37 mouse cellular contexts compared by ENCODE assay signal in the genomic region with DNA sequence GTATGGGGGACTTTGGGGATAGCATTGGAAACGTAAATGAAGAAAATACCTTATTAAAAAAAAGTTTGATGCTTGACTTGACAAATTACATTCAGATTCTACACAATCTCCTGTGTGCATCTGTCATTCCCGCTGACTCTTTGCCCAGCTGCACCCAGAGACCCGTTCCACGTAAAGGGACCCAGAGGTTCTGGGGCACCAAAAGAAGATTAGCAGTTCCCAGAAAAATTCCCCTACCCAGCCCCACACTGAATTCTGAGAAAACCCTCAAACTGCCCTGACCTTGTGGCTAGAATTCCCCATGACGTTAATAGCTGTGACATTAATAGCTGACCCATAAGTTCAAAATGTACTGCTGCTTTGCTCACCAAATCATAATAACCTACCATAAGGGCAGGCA. TPM values are rescaled to one million over a fixed set of nuclear protein-coding genes. Genes with fewer than 3 reads are reported as not detected.
A peak's percentile ranks its signal among the peaks of the same experiment; 100 is the strongest.
DNase-seq lines count a peak whose midpoint lies in the region; ATAC-seq and TF ChIP-seq lines count a peak whose summit lies in the region.
"Had no signal": no experiment of that assay in that cellular context is flagged by ENCODE, and none has a peak within 500 bp of the region (broad histone marks: within the 10 kb centered on the region; RNA-seq: fewer than 3 reads in every experiment).

No protein-coding gene starts in this region.

- ATAC-seq in limb, embryonic 14.5 days (ENCODE audit: low FRiP score, low read depth) = no peak
- peak; percentile 76; the same call in 1 of the 2 replicates for ATAC-seq in liver, embryonic 13.5 days (ENCODE audit: low read depth)
- no peak for ATAC-seq in stomach, postnatal 0 days (ENCODE audit: low FRiP score, low TSS enrichment)
- no peak for ATAC-seq in forebrain, embryonic 11.5 days (replicated peaks; ENCODE audit: low FRiP score)
- ATAC-seq: forebrain, embryonic 13.5 days; forebrain, embryonic 16.5 days; hindbrain, embryonic 16.5 days had no signal

- DNase-seq in limb, embryonic 14.5 days (ENCODE audit: low spot score) = peak; percentile 1
- DNase-seq in limb, embryonic 10.5 days (ENCODE audit: low spot score) = no peak
- DNase-seq in liver = peak; percentile 33
- DNase-seq in liver, embryonic 13.5 days = peak; percentile 16
- peak; percentile 7 for DNase-seq in stomach, postnatal 0 days (ENCODE audit: low spot score)
- no peak for DNase-seq in adrenal gland, adult 8-10 months
- DNase-seq in forebrain, embryonic 11.5 days (ENCODE audit: low spot score) = no peak
- DNase-seq in lung, postnatal 14 days = no peak
- DNase-seq: adrenal gland, adult 2 months; adrenal gland, postnatal 25 days; B cell, adult 2 months; cerebellum, adult 11 months; cerebellum, adult 2 months; cerebellum, adult 9-11 months; cerebellum, postnatal 36 days; embryo, embryonic 11 days; gastrocnemius, postnatal 10 days; gastrocnemius, postnatal 36 days had no signal

- no peak overlapping the region for H3K9ac ChIP-seq in limb, embryonic 14.5 days (ENCODE audit: low read depth, low read length, severe bottlenecking)
- no peak overlapping the region for H3K9ac ChIP-seq in liver, embryonic 13.5 days
- no peak overlapping the region for H3K9ac ChIP-seq in stomach, postnatal 0 days (ENCODE audit: low read length)
- H3K9ac ChIP-seq in forebrain, embryonic 11.5 days (ENCODE audit: low read length) = no peak overlapping the region
- H3K9ac ChIP-seq: embryonic facial prominence, embryonic 13.5 days; forebrain, embryonic 13.5 days; hindbrain, embryonic 13.5 days had no signal

- H3K27ac ChIP-seq in limb, embryonic 14.5 days (replicated peaks; ENCODE audit: low read depth, low read length) = no peak overlapping the region
- no peak overlapping the region for H3K27ac ChIP-seq in limb, embryonic 10.5 days
- no peak overlapping the region for H3K27ac ChIP-seq in liver, embryonic 13.5 days
- no peak overlapping the region for H3K27ac ChIP-seq in stomach, postnatal 0 days (replicated peaks)
- no peak overlapping the region for H3K27ac ChIP-seq in forebrain, embryonic 11.5 days (ENCODE audit: low read depth, low read length)
- H3K27ac ChIP-seq: embryonic facial prominence, embryonic 10.5 days; embryonic facial prominence, embryonic 13.5 days; forebrain, embryonic 13.5 days; hindbrain, embryonic 10.5 days; hindbrain, embryonic 13.5 days had no signal

- no peak overlapping the region for H3K4me2 ChIP-seq in limb, embryonic 14.5 days (replicated peaks; ENCODE audit: low read depth, low read length, severe bottlenecking)
- H3K4me2 ChIP-seq in liver, embryonic 13.5 days = no peak overlapping the region
- no peak overlapping the region for H3K4me2 ChIP-seq in stomach, postnatal 0 days (replicated peaks; ENCODE audit: low read depth)
- H3K4me2 ChIP-seq in forebrain, embryonic 11.5 days (ENCODE audit: low read depth, low read length, severe bottlenecking) = no peak overlapping the region
- H3K4me2 ChIP-seq: embryonic facial prominence, embryonic 13.5 days; forebrain, embryonic 13.5 days; heart, embryonic 11.5 days; hindbrain, embryonic 13.5 days had no signal

- H3K9me3 ChIP-seq in limb, embryonic 14.5 days (ENCODE audit: control insufficient read depth, low read length) = no peaks in the 10 kb centered on the region
- no peaks in the 10 kb centered on the region for H3K9me3 ChIP-seq in limb, embryonic 10.5 days (replicated peaks)
- H3K9me3 ChIP-seq in liver, embryonic 13.5 days (replicated peaks) = no peaks in the 10 kb centered on the region
- no peaks in the 10 kb centered on the region for H3K9me3 ChIP-seq in stomach, postnatal 0 days (ENCODE audit: control insufficient read depth, low read length)
- H3K9me3 ChIP-seq in forebrain, embryonic 11.5 days (ENCODE audit: control insufficient read depth, low read length) = no peaks in the 10 kb centered on the region
- H3K9me3 ChIP-seq: embryonic facial prominence, embryonic 10.5 days; embryonic facial prominence, embryonic 13.5 days; forebrain, embryonic 13.5 days; hindbrain, embryonic 10.5 days; hindbrain, embryonic 13.5 days had no signal

- H3K4me1 ChIP-seq in limb, embryonic 14.5 days (ENCODE audit: control insufficient read depth, insufficient read depth, low read length) = no peaks in the 10 kb centered on the region
- H3K4me1 ChIP-seq in limb, embryonic 10.5 days = no peaks in the 10 kb centered on the region
- H3K4me1 ChIP-seq in liver, embryonic 13.5 days (replicated peaks) = peaks cover 18% of the 10 kb centered on the region
- no peaks in the 10 kb centered on the region for H3K4me1 ChIP-seq in stomach, postnatal 0 days (replicated peaks; ENCODE audit: control insufficient read depth, insufficient read depth)
- no peaks in the 10 kb centered on the region for H3K4me1 ChIP-seq in forebrain, embryonic 11.5 days (replicated peaks; ENCODE audit: control insufficient read depth, insufficient read depth, low read length)
- H3K4me1 ChIP-seq: embryonic facial prominence, embryonic 10.5 days; embryonic facial prominence, embryonic 13.5 days; forebrain, embryonic 13.5 days; hindbrain, embryonic 10.5 days; hindbrain, embryonic 13.5 days had no signal

- H3K4me3 ChIP-seq in limb, embryonic 14.5 days (replicated peaks; ENCODE audit: low read length) = no peak overlapping the region
- H3K4me3 ChIP-seq in limb, embryonic 10.5 days = no peak overlapping the region
- H3K4me3 ChIP-seq in liver, embryonic 13.5 days (replicated peaks) = no peak overlapping the region
- H3K4me3 ChIP-seq in stomach, postnatal 0 days (ENCODE audit: low read depth, low read length) = no peak overlapping the region
- no peak overlapping the region for H3K4me3 ChIP-seq in forebrain, embryonic 11.5 days (ENCODE audit: low read depth, low read length)
- H3K4me3 ChIP-seq: embryonic facial prominence, embryonic 10.5 days; embryonic facial prominence, embryonic 13.5 days; erythroblast, embryonic 14.5 days; forebrain, embryonic 13.5 days; hindbrain, embryonic 10.5 days; hindbrain, embryonic 13.5 days had no signal

- TF ChIP-seq CTCF in stomach, postnatal 0 days (IDR thresholded peaks at IDR 0.05; ENCODE audit: low read depth) = no peak

- TF ChIP-seq POLR2A in limb, embryonic 14.5 days (IDR thresholded peaks at IDR 0.05; ENCODE audit: borderline replicate concordance, extremely low read depth, insufficient read depth, insufficient read length) = no peak

- no peaks in the 10 kb centered on the region for H3K27me3 ChIP-seq in limb, embryonic 14.5 days (ENCODE audit: control insufficient read depth, insufficient read depth, low read length)
- no peaks in the 10 kb centered on the region for H3K27me3 ChIP-seq in limb, embryonic 10.5 days (ENCODE audit: low read depth, poor library complexity, severe bottlenecking)
- H3K27me3 ChIP-seq in liver, embryonic 13.5 days = no peaks in the 10 kb centered on the region
- no peaks in the 10 kb centered on the region for H3K27me3 ChIP-seq in stomach, postnatal 0 days (ENCODE audit: control insufficient read depth, insufficient read depth, low read length)
- H3K27me3 ChIP-seq in forebrain, embryonic 11.5 days (ENCODE audit: control insufficient read depth, insufficient read depth, low read length) = no peaks in the 10 kb centered on the region
- H3K27me3 ChIP-seq: CH12.LX; embryonic facial prominence, embryonic 13.5 days; forebrain, embryonic 13.5 days; hindbrain, embryonic 13.5 days had no signal

- H3K36me3 ChIP-seq in limb, embryonic 14.5 days (ENCODE audit: control insufficient read depth, insufficient read depth, low read length) = peaks cover 19% of the 10 kb centered on the region
- peaks cover 37% of the 10 kb centered on the region for H3K36me3 ChIP-seq in limb, embryonic 10.5 days
- H3K36me3 ChIP-seq in liver, embryonic 13.5 days = peaks cover 19% of the 10 kb centered on the region
- no peaks in the 10 kb centered on the region for H3K36me3 ChIP-seq in stomach, postnatal 0 days (ENCODE audit: control insufficient read depth, insufficient read depth, low read length)
- no peaks in the 10 kb centered on the region; the same call in 1 of the 2 replicates for H3K36me3 ChIP-seq in forebrain, embryonic 11.5 days (ENCODE audit: control insufficient read depth, insufficient read depth, low read length)

- TF ChIP-seq EP300 in stomach, postnatal 0 days (optimal IDR thresholded peaks at IDR 0.05) = no peak

- 90% methylated on average over 5 of the region's 5 CpGs for WGBS in limb, embryonic 14.5 days
- 94% methylated on average over 5 of the region's 5 CpGs for WGBS in limb, embryonic 10.5 days
- WGBS in liver, embryonic 13.5 days (ENCODE audit: insufficient replicate concordance) = 30% methylated on average over 5 of the region's 5 CpGs
- WGBS in stomach, postnatal 0 days = 88% methylated on average over 5 of the region's 5 CpGs
- WGBS in forebrain, embryonic 11.5 days = 93% methylated on average over 5 of the region's 5 CpGs

RNA-seq across cellular contexts. Expression of gene Idi2, which starts 12.6 kb away (rescaled TPM):
- 0.04 TPM in 1 of 2 replicates, not detected in the other for polyA plus RNA-seq in limb, embryonic 14.5 days (2012; rRNA removed)
- not detected in 2 replicates for polyA plus RNA-seq in limb, embryonic 14.5 days (2014; fragmentation: Nextera tagmentation; extraction: Ambion mirVana)
- polyA plus RNA-seq in limb, embryonic 10.5 days (2016; fragmentation: Nextera tagmentation; extraction: Ambion mirVana) = not detected in 2 replicates
- not detected in 2 replicates for polyA plus RNA-seq in liver, embryonic 13.5 days (2015; fragmentation: Nextera tagmentation; extraction: Ambion mirVana)
- polyA plus RNA-seq in stomach, postnatal 0 days (2015; fragmentation: Nextera tagmentation; extraction: Ambion mirVana) = not detected in 2 replicates
- total RNA-seq in adrenal gland, adult 8-10 months (2022) = not detected
- 0.16 TPM in 1 of 2 replicates, not detected in the other for polyA plus RNA-seq in forebrain, embryonic 11.5 days (2014; fragmentation: Nextera tagmentation; extraction: Ambion mirVana)
- total RNA-seq: adrenal gland, adult 2 months; adrenal gland, postnatal 25 days; CH12.LX; gastrocnemius, adult 18-20 months; gastrocnemius, postnatal 10 days; gastrocnemius, postnatal 36 days; granulocyte monocyte progenitor cell, adult 5-6 weeks; heart, adult 8-10 months; heart, postnatal 25 days; MEL had no signal
- polyA plus RNA-seq: adrenal gland, adult 2 months; brain, embryonic 14.5 days; cerebellum, adult 2 months; embryonic facial prominence, embryonic 10.5 days; erythroblast, embryonic 14.5 days; forebrain, embryonic 13.5 days; forebrain, embryonic 16.5 days; heart, embryonic 14.5 days; heart, postnatal 0 days; hindbrain, embryonic 10.5 days; hindbrain, embryonic 13.5 days; hindbrain, embryonic 16.5 days had no signal

RNA-seq across cellular contexts. Expression of gene Gm9745, which starts 17.2 kb away (rescaled TPM):
- polyA plus RNA-seq in limb, embryonic 14.5 days (2012; rRNA removed) = not detected in 2 replicates
- not detected in 2 replicates for polyA plus RNA-seq in limb, embryonic 14.5 days (2014; fragmentation: Nextera tagmentation; extraction: Ambion mirVana)
- polyA plus RNA-seq in limb, embryonic 10.5 days (2016; fragmentation: Nextera tagmentation; extraction: Ambion mirVana) = not detected in 2 replicates
- polyA plus RNA-seq in liver, embryonic 13.5 days (2015; fragmentation: Nextera tagmentation; extraction: Ambion mirVana) = not detected in 2 replicates
- not detected in 2 replicates for polyA plus RNA-seq in stomach, postnatal 0 days (2015; fragmentation: Nextera tagmentation; extraction: Ambion mirVana)
- total RNA-seq in adrenal gland, adult 8-10 months (2022) = not detected
- polyA plus RNA-seq in forebrain, embryonic 11.5 days (2014; fragmentation: Nextera tagmentation; extraction: Ambion mirVana) = not detected in 2 replicates
- total RNA-seq: adrenal gland, adult 2 months; adrenal gland, postnatal 25 days; CH12.LX; gastrocnemius, adult 18-20 months; gastrocnemius, postnatal 10 days; gastrocnemius, postnatal 36 days; granulocyte monocyte progenitor cell, adult 5-6 weeks; heart, adult 8-10 months; heart, postnatal 25 days; MEL had no signal
- polyA plus RNA-seq: adrenal gland, adult 2 months; brain, embryonic 14.5 days; cerebellum, adult 2 months; cortical plate, adult 2 months; embryonic facial prominence, embryonic 10.5 days; embryonic facial prominence, embryonic 13.5 days; erythroblast, embryonic 14.5 days; forebrain, embryonic 13.5 days; forebrain, embryonic 16.5 days; heart, embryonic 11.5 days; heart, embryonic 14.5 days; heart, postnatal 0 days; hindbrain, embryonic 10.5 days; hindbrain, embryonic 13.5 days; hindbrain, embryonic 16.5 days had no signal

RNA-seq across cellular contexts. Expression of gene Gtpbp4, which starts 30.7 kb away (rescaled TPM):
- 21.0 and 30.6 TPM in 2 replicates for polyA plus RNA-seq in limb, embryonic 14.5 days (2012; rRNA removed)
- polyA plus RNA-seq in limb, embryonic 14.5 days (2014; fragmentation: Nextera tagmentation; extraction: Ambion mirVana) = 76.1 and 78.3 TPM in 2 replicates
- polyA plus RNA-seq in limb, embryonic 10.5 days (2016; fragmentation: Nextera tagmentation; extraction: Ambion mirVana) = 116 and 117 TPM in 2 replicates
- 65.5 and 70.4 TPM in 2 replicates for polyA plus RNA-seq in liver, embryonic 13.5 days (2015; fragmentation: Nextera tagmentation; extraction: Ambion mirVana)
- polyA plus RNA-seq in stomach, postnatal 0 days (2015; fragmentation: Nextera tagmentation; extraction: Ambion mirVana) = 43.5 and 50.0 TPM in 2 replicates
- 10 to 100 TPM; 54.3 to 63.3 (median 58.9) TPM for total RNA-seq in adrenal gland, adult 8-10 months (2022)
- 104 and 107 TPM in 2 replicates for polyA plus RNA-seq in forebrain, embryonic 11.5 days (2014; fragmentation: Nextera tagmentation; extraction: Ambion mirVana)

Comparison
In these comparisons a context has a peak if more than half of its experiments do, and no peak if none do; other contexts are left out.
1. DNase-seq: peak in limb, embryonic 14.5 days (single experiment), liver (single experiment), liver, embryonic 13.5 days (single experiment) and stomach, postnatal 0 days (single experiment); none in limb, embryonic 10.5 days (single experiment), adrenal gland, adult 8-10 months (single experiment), forebrain, embryonic 11.5 days (single experiment) and lung, postnatal 14 days (single experiment).